Mouse (Mus musculus) ES-CJ7 (cell line): ENCODE results near the gene Inhbb.

ENCODE experiments used
- DNase-seq: peaks from one replicate; pipeline ENCODE4 v3.0.0; 2011; ENCODE audit warnings: low read depth, low spot score

Gene Inhbb

DNA sequence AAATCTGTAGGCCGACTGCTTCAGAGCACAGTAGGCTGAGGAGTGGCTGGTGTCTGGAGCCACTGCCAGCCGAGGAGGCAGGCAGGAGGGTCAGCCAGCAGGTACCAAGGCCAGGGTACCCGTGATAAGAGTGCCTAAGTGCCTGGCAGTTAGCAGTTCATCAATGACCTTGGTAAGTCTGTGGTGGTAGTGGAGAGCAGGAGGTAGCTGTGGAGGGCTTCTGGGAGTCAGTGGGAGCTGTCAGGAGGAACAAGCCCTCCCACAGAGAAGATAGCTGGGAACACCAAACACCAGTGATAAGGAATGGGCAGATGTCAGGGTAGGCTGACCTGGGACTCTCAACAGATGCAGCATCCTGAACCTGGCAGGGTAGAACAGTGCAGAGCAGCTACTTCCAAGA, 35.7 kb downstream of the Inhbb start:
- DNase-seq = no peak

DNA sequence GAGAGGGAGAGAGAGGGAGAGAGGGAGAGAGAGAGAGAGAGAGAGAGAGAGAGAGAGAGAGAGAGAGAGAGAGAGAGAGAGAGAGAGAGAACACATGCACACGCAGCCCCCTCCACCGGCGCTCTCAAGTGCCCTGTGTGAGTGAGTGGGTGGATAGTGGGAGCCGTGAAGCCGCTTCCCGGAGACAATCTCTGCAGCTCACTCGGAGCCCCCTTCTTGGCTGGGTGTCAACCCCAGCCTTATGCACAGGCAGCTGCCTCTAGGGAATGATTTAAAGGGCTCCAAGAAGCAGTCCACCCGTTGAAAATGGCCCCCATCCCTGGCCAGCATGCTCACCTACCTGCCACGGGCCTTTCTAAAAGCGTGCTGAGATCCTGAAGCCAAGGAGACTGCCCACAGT, 38.1 kb downstream of the Inhbb start:
- no peak for DNase-seq

GRCm38 (mm10) chr1:119380609-119381008, 41.4 kb downstream of the Inhbb start:
- DNase-seq = no peak

DNA sequence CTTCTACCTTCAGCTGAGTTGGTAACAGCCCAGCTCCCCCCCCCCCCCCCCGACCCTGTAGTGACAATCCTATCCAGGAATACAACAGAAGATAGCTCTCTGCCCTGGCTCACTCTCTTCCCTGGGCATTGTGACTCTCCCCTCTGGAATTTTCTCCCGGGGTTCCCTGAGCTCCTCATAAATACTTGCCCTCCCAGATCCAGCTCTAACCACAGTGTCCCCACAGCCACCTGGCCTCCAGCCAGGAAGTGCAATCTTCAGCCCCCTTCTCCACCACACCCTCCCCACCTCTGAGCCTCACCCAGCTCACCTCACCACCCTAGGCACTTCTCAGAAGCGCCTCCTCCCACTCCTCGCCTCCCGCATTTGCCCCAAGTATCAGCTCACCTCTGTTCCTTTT, 46.7 kb downstream of the Inhbb start:
- peak; percentile 29 for DNase-seq

GRCm38 (mm10) chr1:119367546-119367945, 54.5 kb downstream of the Inhbb start:
- DNase-seq = no peak

- no peak for DNase-seq
Measured at GRCm38 (mm10) chr1:119366315-119366714, 55.7 kb downstream of the Inhbb start.
